Mouse (Mus musculus) MEL (cell line): ENCODE results near the gene Ppfia3.

Source experiments
- CTCF ChIP-seq, 3 experiments: IDR thresholded peaks in 2 of 3; conservative IDR thresholded peaks in 1 of 3; 2 replicates each; pipeline ENCODE4 v1.5.1; 2011 to 2012; ENCODE audit warnings: low read length in 3 of 3, low read depth in 2 of 3, mild to moderate bottlenecking in 2 of 3, improper control_type of control experiment in 1 of 3, inconsistent platforms in 1 of 3, mixed read lengths in 1 of 3, moderate library complexity in 1 of 3; ENCODE audit not compliant: control insufficient read depth in 1 of 3, insufficient read depth in 1 of 3, poor library complexity in 1 of 3, severe bottlenecking in 1 of 3
- EP300 ChIP-seq, 2 experiments: IDR thresholded peaks; 2 replicates each; pipeline ENCODE4 v1.6.1; 2011; ENCODE audit warnings: improper control_type of control experiment in 2 of 2, low read length in 2 of 2, low read depth in 1 of 2, mild to moderate bottlenecking in 1 of 2
- GABPA ChIP-seq: IDR thresholded peaks from 2 replicates; pipeline ENCODE4 v1.6.1; 2012; ENCODE audit warnings: low read depth, mild to moderate bottlenecking, inconsistent platforms, low read length, improper control_type of control experiment, moderate library complexity
- HCFC1 ChIP-seq: IDR thresholded peaks from 2 replicates; pipeline ENCODE4 v1.6.1; 2012; ENCODE audit warnings: low read depth, mild to moderate bottlenecking, inconsistent platforms, low read length, improper control_type of control experiment, moderate library complexity
- MEF2A ChIP-seq: IDR thresholded peaks from 2 replicates; pipeline ENCODE4 v1.6.1; 2014; ENCODE audit warnings: low read depth, mild to moderate bottlenecking, inconsistent platforms, low read length, improper control_type of control experiment; ENCODE audit not compliant: poor library complexity, insufficient replicate concordance, severe bottlenecking; ENCODE audit errors: extremely low read depth
- POLR2A ChIP-seq, 2 experiments: IDR thresholded peaks; 2 replicates each; pipeline ENCODE4 v1.6.1; 2011 to 2012; ENCODE audit warnings: low read length in 2 of 2, mild to moderate bottlenecking in 2 of 2, control low read depth in 1 of 2, improper control_type of control experiment in 1 of 2, low read depth in 1 of 2, moderate library complexity in 1 of 2; ENCODE audit not compliant: control insufficient read depth in 1 of 2, insufficient read depth in 1 of 2, poor library complexity in 1 of 2
- POLR2AphosphoS5 ChIP-seq: IDR thresholded peaks from 2 replicates; pipeline ENCODE4 v1.6.1; 2012; ENCODE audit warnings: low read depth, borderline replicate concordance, mild to moderate bottlenecking, inconsistent platforms, low read length, moderate library complexity, mixed read lengths
- RAD21 ChIP-seq: IDR thresholded peaks from 2 replicates; pipeline ENCODE4 v1.6.1; 2011; ENCODE audit warnings: mild to moderate bottlenecking, low read depth, low read length, improper control_type of control experiment
- SIN3A ChIP-seq: IDR thresholded peaks from 2 replicates; pipeline ENCODE4 v1.6.1; 2012; ENCODE audit warnings: low read length, improper control_type of control experiment, inconsistent platforms
- TAL1 ChIP-seq: IDR thresholded peaks from 2 replicates; pipeline ENCODE4 v1.6.1; 2012; ENCODE audit warnings: mild to moderate bottlenecking, inconsistent platforms, low read length, moderate library complexity, mixed read lengths

GRCm38 (mm10) chr7:45370475-45371311 is 3.9 kb upstream of the Ppfia3 start, which contains the start of gene Lin7b:
- TF ChIP-seq SIN3A = peak; percentile 65; the same call in 1 of the 2 replicates
- peak; percentile 37 to 46; a peak in 3 of 4 replicates for TF ChIP-seq POLR2A (IDR thresholded peaks at IDR 0.05; ENCODE audit: control insufficient read depth in 1 of 2, insufficient read depth in 1 of 2, low read depth in 1 of 2, low read length in 2 of 2, poor library complexity in 1 of 2)
- peak in 1 of 3 experiments; percentile 4; a peak in 1 of 6 replicates for TF ChIP-seq CTCF (IDR thresholded peaks at IDR 0.05 in 2 of 3, conservative IDR thresholded peaks at IDR 0.05 in 1 of 3; ENCODE audit: control insufficient read depth in 1 of 3, insufficient read depth in 1 of 3, low read depth in 2 of 3, low read length in 3 of 3, poor library complexity in 1 of 3, severe bottlenecking in 1 of 3)
- TF ChIP-seq POLR2AphosphoS5 = no peak
- TF ChIP-seq RAD21 = no peak
- TF ChIP-seq EP300 (IDR thresholded peaks at IDR 0.05; ENCODE audit: low read depth in 1 of 2, low read length in 2 of 2) = peak in 1 of 2 experiments; percentile 46; a peak in 2 of 4 replicates
- TF ChIP-seq MEF2A = no peak
- no peak for TF ChIP-seq GABPA
- TF ChIP-seq TAL1 = no peak
- TF ChIP-seq HCFC1 = peak; percentile 56; the same call in 1 of the 2 replicates
